Mouse (Mus musculus) ES-E14 (cell line): ENCODE results near the gene Nectin1.

Experiments used
- CHD2 ChIP-seq: IDR thresholded peaks from 2 replicates; pipeline ENCODE4 v1.6.1; 2014; ENCODE audit warnings: mild to moderate bottlenecking, low read depth, low read length, inconsistent platforms
- MAFK ChIP-seq: IDR thresholded peaks from 2 replicates; pipeline ENCODE4 v1.6.1; 2014; ENCODE audit warnings: mild to moderate bottlenecking, low read depth, low read length, inconsistent platforms; ENCODE audit not compliant: insufficient read depth
- ZC3H11A ChIP-seq: IDR thresholded peaks from 2 replicates; pipeline ENCODE4 v1.6.1; 2012; ENCODE audit warnings: low read depth, mild to moderate bottlenecking, inconsistent platforms, low read length, borderline replicate concordance
- ZNF384 ChIP-seq: IDR thresholded peaks from 2 replicates; pipeline ENCODE4 v1.6.1; 2012; ENCODE audit warnings: low read depth, low read length, inconsistent platforms

DNA sequence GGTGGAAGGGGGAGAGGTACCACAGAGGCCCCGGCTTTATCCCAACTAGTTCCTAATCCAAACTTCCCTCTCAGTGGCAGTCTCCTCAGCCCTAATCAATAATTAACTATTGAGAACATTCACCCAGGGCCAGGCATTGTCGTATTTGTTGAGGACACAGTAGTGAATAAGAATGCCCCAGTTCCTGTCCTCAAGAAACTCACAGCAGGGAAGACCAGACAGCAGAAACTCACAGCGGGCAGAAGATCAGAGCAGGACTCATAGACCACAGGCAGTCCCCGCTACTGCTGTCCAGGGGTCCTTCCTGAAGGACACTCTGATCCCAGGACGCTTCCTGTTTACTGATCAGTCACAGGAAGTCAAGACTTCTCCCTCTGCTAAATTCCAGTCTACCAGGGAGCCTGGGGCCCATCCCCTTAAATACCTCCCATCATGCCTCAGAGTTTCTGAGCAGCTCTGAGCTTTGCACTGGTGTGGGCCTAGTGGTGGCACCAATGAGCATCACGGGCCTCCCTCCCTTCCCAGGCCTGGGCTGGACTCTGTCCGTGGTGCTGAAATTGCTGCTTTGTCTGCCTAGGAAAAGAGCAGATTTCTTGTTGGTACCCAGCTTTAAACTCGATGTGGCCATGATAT is 45.6 kb upstream of the Nectin1 start:
- TF ChIP-seq ZC3H11A (no peak), MAFK (no peak), ZNF384 (no peak), CHD2 (no peak)
